Mouse (Mus musculus) embryonic facial prominence, embryonic 15.5 days (tissue): ENCODE results near the gene Pck1. TPM values are rescaled to one million over a fixed set of nuclear protein-coding genes. Genes with fewer than 3 reads are reported as not detected.
A peak's percentile ranks its signal among the peaks of the same experiment; 100 is the strongest.

Source experiments
- ATAC-seq: fragments of 200-750 bp; cut with Nextera tagmentation; 2 replicates; pipeline ENCODE4 v1.8.0; 2017; ENCODE audit warnings: low read depth, moderate TSS enrichment; ENCODE audit not compliant: insufficient number of reproducible peaks, low FRiP score, low TSS enrichment
- H3K27ac ChIP-seq: fragments of 300-500 bp; sonication (generic); replicated peaks from 2 replicates; pipeline ENCODE4 v1.5.1; 2015; ENCODE audit warnings: mild to moderate bottlenecking, inconsistent platforms
- H3K27me3 ChIP-seq: fragments of 300-500 bp; sonication (generic); 2 replicates; pipeline ENCODE4 v1.6.1; 2015; ENCODE audit warnings: inconsistent platforms
- H3K36me3 ChIP-seq: fragments of 300-500 bp; sonication (generic); 2 replicates; pipeline ENCODE4 v1.6.1; 2015; ENCODE audit warnings: mild to moderate bottlenecking, inconsistent platforms
- H3K4me1 ChIP-seq: fragments of 300-500 bp; sonication (generic); 2 replicates; pipeline ENCODE4 v1.6.1; 2015; ENCODE audit warnings: inconsistent platforms
- H3K4me2 ChIP-seq: fragments of 300-500 bp; sonication (generic); replicated peaks from 2 replicates; pipeline ENCODE4 v1.6.1; 2015; ENCODE audit warnings: mild to moderate bottlenecking, inconsistent platforms
- H3K4me3 ChIP-seq: fragments of 300-500 bp; sonication (generic); replicated peaks from 2 replicates; pipeline ENCODE4 v1.5.1; 2015; ENCODE audit warnings: mild to moderate bottlenecking, inconsistent platforms
- H3K9ac ChIP-seq: fragments of 300-500 bp; sonication (generic); 2 replicates; pipeline ENCODE4 v1.6.1; 2015; ENCODE audit warnings: inconsistent platforms
- H3K9me3 ChIP-seq: fragments of 300-500 bp; sonication (generic); replicated peaks from 2 replicates; pipeline ENCODE4 v1.6.1; 2016; ENCODE audit warnings: inconsistent platforms
- WGBS: fragments of 180-500 bp; shearing (Covaris S2); methylation state at CpG from one replicate; pipeline ENCODE4 v1.1.7; 2015; 5-methylcytosine and 5-hydroxymethylcytosine counted together
- polyA plus RNA-seq: library from polyadenylated mRNA; unstranded; fragments of >200 nt; fragmentation: Nextera tagmentation; extraction: Ambion mirVana; gene quantifications from 2 replicates; pipeline ENCODE4 v1.2.1, GENCODE M21; 2015

The Pck1 gene
- polyA plus RNA-seq, 1 experiment from 2014 or later = not detected

DNA sequence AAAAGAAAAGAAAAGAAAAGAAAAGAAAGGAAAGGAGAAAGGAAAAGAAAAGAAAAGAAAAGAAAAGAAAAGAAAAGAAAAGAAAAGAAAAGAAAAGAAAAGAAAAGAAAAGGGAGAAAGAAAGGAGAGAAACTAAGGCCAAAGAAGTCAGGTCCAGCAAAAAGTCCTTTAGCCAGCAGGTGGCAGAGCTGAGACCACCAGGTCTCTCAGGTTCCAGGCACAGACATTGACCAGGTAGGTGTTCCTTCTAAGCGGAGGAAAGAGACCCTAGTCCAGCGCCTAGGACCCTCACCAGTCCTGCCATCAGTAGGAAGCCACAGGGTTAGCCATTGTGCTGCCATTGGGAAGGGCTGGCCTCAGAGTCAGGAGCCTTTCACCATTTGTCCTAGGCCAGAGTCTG lies 11.5 kb downstream of the Pck1 start:
- Histone ChIP-seq H3K9ac (no peak overlapping the region), H3K27me3 (peaks cover 3% of the 10 kb centered on the region; the same call in 1 of the 2 replicates), H3K4me2 (no peak overlapping the region), H3K36me3 (no peaks in the 10 kb centered on the region), H3K27ac (no peak overlapping the region), H3K4me1 (peaks cover 8% of the 10 kb centered on the region; the same call in 1 of the 2 replicates), H3K4me3 (no peak overlapping the region), H3K9me3 (no peaks in the 10 kb centered on the region)
- 37% methylated on average over 2 of the region's 2 CpGs for WGBS
- no peak for ATAC-seq

DNA sequence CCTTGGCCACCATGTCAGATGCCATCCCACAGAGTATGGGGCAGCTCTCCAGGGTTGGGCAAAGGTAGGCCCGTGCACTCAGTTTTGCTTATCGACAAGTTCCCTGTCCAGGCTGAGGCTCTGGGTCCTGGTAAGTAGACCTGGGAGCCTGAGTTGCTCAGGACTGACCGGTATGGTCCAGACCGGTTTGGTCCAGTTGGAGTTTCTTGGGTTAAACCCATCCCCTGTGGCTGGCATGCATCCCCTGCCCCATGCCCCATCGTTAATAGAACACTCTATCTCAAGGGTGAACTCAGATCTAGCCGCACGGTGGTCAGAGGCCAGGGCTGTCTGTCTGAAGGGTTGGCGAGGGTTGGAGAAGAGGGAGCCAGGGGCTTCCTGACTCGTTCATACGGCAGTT lies 12.1 kb downstream of the Pck1 start:
- WGBS = 90% methylated on average over 10 of the region's 10 CpGs
- Histone ChIP-seq H3K27ac (no peak overlapping the region), H3K9ac (no peak overlapping the region), H3K4me3 (no peak overlapping the region), H3K27me3 (peaks cover 3% of the 10 kb centered on the region; the same call in 1 of the 2 replicates), H3K4me1 (0 out of 2 replicates have a peak, but pooled peaks cover 2% of the 10 kb centered on the region), H3K36me3 (no peaks in the 10 kb centered on the region), H3K9me3 (no peaks in the 10 kb centered on the region), H3K4me2 (no peak overlapping the region)
- ATAC-seq = no peak

DNA sequence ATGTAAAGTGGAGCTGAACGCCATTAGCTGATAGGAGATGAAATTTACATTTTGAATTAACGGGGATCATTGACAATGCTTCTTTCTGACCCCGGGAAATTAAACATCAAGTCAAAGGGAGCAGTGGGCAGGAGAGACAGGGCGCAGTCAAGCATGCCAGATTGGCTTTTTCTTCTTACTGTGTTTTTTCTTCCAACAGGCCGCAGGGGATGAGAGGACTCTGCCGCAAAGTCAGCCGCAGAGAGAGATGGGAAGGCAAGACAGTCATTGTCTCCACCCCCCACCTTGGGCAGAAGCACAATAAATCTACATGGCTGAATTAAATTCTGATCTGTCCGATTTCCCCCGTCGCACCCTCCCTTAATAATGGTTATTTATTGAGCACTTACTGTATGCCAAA lies 12.5 kb downstream of the Pck1 start:
- peaks cover 3% of the 10 kb centered on the region; the same call in 1 of the 2 replicates for H3K27me3 ChIP-seq
- WGBS = 91% methylated on average over 10 of the region's 10 CpGs

DNA sequence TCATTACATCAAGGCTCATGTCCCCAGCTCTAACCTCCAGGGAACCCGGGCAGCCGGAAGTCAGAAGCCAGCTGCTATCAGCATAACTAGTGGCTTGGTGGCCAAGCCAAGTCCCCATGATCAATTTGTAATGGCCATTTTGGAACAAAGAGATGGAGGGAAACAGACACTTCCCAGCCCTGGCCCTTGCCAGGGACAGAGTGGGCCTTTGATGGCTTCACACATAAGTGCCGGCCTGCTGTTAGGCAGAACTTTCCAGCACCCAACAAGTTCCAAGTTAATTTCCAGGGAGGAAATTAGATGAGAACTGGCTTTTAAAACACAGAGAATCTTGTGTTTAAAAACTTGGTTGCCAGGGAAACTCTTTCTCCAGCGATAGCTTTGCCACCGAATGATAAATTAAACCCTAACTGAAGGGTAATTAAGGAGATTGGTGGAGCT lies 15.6 kb downstream of the Pck1 start:
- H3K4me3 ChIP-seq = no peak overlapping the region
- no peaks in the 10 kb centered on the region for H3K36me3 ChIP-seq
- H3K9me3 ChIP-seq = no peaks in the 10 kb centered on the region
- 75% methylated on average over 5 of the region's 5 CpGs for WGBS
- no peak overlapping the region for H3K4me2 ChIP-seq
- ATAC-seq = no peak
- H3K4me1 ChIP-seq = peaks cover 24% of the 10 kb centered on the region
- H3K27ac ChIP-seq = no peak overlapping the region
- H3K9ac ChIP-seq = no peak overlapping the region
- peaks cover 3% of the 10 kb centered on the region; the same call in 1 of the 2 replicates for H3K27me3 ChIP-seq

More for the DNA sequence above, 12.5 kb downstream of the Pck1 start:
- Histone ChIP-seq H3K4me1 (no peaks in the 10 kb centered on the region), H3K4me2 (no peak overlapping the region), H3K36me3 (no peaks in the 10 kb centered on the region), H3K9ac (no peak overlapping the region), H3K27ac (no peak overlapping the region), H3K4me3 (no peak overlapping the region), H3K9me3 (no peaks in the 10 kb centered on the region)
- no peak for ATAC-seq

- Histone ChIP-seq H3K27me3 (peaks cover 3% of the 10 kb centered on the region; the same call in 1 of the 2 replicates), H3K36me3 (no peaks in the 10 kb centered on the region), H3K4me3 (no peak overlapping the region), H3K9me3 (no peaks in the 10 kb centered on the region), H3K9ac (no peak overlapping the region), H3K4me1 (peaks cover 31% of the 10 kb centered on the region), H3K4me2 (no peak overlapping the region), H3K27ac (no peak overlapping the region)
- 69% methylated on average over 2 of the region's 2 CpGs for WGBS
- no peak for ATAC-seq
Measured at GRCm38 (mm10) chr2:173170081-173170480, 17.2 kb downstream of the Pck1 start.

- peaks cover 3% of the 10 kb centered on the region; the same call in 1 of the 2 replicates for H3K27me3 ChIP-seq
- H3K4me3 ChIP-seq = no peak overlapping the region
- no peak for ATAC-seq
- 60% methylated on average over 2 of the region's 2 CpGs for WGBS
- H3K9ac ChIP-seq = no peak overlapping the region
- H3K36me3 ChIP-seq = no peaks in the 10 kb centered on the region
- peaks cover 31% of the 10 kb centered on the region for H3K4me1 ChIP-seq
- H3K27ac ChIP-seq = no peak overlapping the region
- H3K4me2 ChIP-seq = no peak overlapping the region
- H3K9me3 ChIP-seq = no peaks in the 10 kb centered on the region
Measured at GRCm38 (mm10) chr2:173170715-173171114, 17.9 kb downstream of the Pck1 start.

GRCm38 (mm10) chr2:173171470-173171869 lies 18.6 kb downstream of the Pck1 start:
- WGBS = 2% methylated on average over 30 of the region's 30 CpGs
- peaks cover 31% of the 10 kb centered on the region for H3K4me1 ChIP-seq
- no peaks in the 10 kb centered on the region for H3K36me3 ChIP-seq
- no peak for ATAC-seq
- peak overlapping the region; percentile 48 for H3K27ac ChIP-seq
- peak overlapping the region; percentile 47 for H3K4me2 ChIP-seq
- H3K9me3 ChIP-seq = no peaks in the 10 kb centered on the region
- H3K9ac ChIP-seq = no peak overlapping the region
- H3K4me3 ChIP-seq = peak overlapping the region; percentile 14
- no peaks in the 10 kb centered on the region for H3K27me3 ChIP-seq

DNA sequence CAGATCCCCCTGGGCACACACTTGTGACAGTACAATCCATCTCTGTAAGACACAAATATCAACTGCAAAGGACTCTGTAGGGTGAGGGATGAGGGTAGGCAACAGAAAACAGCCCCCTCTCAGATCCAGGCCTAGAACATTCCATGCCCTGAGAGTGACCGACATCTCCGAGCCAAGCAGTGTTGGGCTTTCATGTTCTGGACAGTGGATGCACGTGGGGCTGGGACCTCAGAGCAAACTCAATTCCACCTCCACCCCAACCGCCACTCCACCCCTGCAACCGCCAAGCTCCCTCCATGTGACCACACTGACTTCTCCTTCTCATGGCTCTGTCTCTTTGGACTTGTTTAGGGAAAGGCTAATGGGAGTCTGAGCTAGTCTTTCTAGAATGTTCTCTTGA lies 19.1 kb downstream of the Pck1 start:
- WGBS = 81% methylated on average over 5 of the region's 5 CpGs
- no peak overlapping the region for H3K4me3 ChIP-seq
- no peaks in the 10 kb centered on the region for H3K36me3 ChIP-seq
- no peak overlapping the region for H3K9ac ChIP-seq
- H3K9me3 ChIP-seq = no peaks in the 10 kb centered on the region
- no peaks in the 10 kb centered on the region for H3K27me3 ChIP-seq
- H3K4me2 ChIP-seq = peak overlapping the region; percentile 47
- H3K4me1 ChIP-seq = peaks cover 31% of the 10 kb centered on the region
- no peak for ATAC-seq
- peak overlapping the region; percentile 48 for H3K27ac ChIP-seq

DNA sequence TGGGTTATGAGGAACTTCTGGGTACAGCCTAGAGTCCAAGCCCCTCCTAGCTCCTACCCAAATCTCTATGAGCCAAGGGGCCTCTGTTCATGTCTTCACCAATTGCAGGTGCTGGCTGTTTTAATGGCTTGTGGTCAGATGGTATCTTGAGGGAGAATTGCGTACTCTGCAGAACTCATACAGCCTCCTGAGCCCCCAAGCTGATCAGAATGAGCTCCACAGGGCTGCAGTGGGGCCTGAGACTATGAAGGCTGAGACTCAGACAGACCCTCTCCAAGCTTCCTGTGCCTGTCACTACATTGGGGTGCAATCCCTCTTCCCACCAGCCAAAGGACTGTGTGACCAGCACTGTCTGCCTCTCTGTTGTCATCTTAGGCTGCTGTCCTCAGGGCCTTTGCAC lies 19.5 kb downstream of the Pck1 start:
- peaks cover 31% of the 10 kb centered on the region for H3K4me1 ChIP-seq

DNA sequence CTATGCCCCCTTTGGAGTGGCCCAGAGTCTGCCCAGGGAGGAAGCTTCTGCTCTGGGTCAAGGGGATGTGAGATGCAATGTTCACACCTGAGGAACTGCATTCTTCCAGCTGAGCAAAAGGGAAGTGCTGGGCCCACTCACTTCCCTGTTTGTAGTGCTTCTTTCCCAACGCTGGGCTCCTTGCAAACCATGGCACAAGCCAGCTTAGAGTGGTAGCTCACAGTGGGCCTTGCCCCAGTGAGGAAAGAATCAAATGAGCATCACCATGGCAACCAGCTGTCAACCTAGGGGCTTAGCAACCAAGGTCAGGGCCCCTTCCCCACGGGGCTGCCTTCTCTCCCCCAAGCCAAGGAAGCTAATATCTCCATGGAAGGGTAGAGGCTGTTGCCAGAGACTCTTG lies 20.2 kb downstream of the Pck1 start:
- Histone ChIP-seq H3K9ac (no peak overlapping the region), H3K4me3 (no peak overlapping the region), H3K27ac (peak overlapping the region; percentile 97), H3K36me3 (no peaks in the 10 kb centered on the region), H3K4me2 (peak overlapping the region; percentile 54), H3K4me1 (peaks cover 31% of the 10 kb centered on the region), H3K9me3 (no peaks in the 10 kb centered on the region), H3K27me3 (no peaks in the 10 kb centered on the region)
- whole genome bisulfite sequencing = 31% methylated on average over 2 of the region's 2 CpGs
- no peak for ATAC-seq

More for the DNA sequence above, 19.5 kb downstream of the Pck1 start:
- no peak for ATAC-seq
- WGBS = 88% methylated on average over 1 of the region's 1 CpGs
- Histone ChIP-seq H3K9me3 (no peaks in the 10 kb centered on the region), H3K27ac (peak overlapping the region; percentile 97), H3K36me3 (no peaks in the 10 kb centered on the region), H3K9ac (no peak overlapping the region), H3K27me3 (no peaks in the 10 kb centered on the region), H3K4me2 (no peak overlapping the region), H3K4me3 (no peak overlapping the region)

- H3K27me3 ChIP-seq = no peaks in the 10 kb centered on the region
- H3K9me3 ChIP-seq = no peaks in the 10 kb centered on the region
- peaks cover 31% of the 10 kb centered on the region for H3K4me1 ChIP-seq
- peak overlapping the region; percentile 36 for H3K4me3 ChIP-seq
- H3K36me3 ChIP-seq = no peaks in the 10 kb centered on the region
- peak overlapping the region; percentile 97 for H3K27ac ChIP-seq
- 2% methylated on average over 22 of the region's 22 CpGs for WGBS
- H3K9ac ChIP-seq = peak overlapping the region; percentile 9; the same call in 1 of the 2 replicates
- H3K4me2 ChIP-seq = peak overlapping the region; percentile 54
- peak; percentile 91 for ATAC-seq
Measured at GRCm38 (mm10) chr2:173173521-173174511, 21.0 kb downstream of the Pck1 start.
